Mouse (Mus musculus): ENCODE results near the gene Rps6kc1.

- TF ChIP-seq POLR2A (IDR thresholded peaks at IDR 0.05; ENCODE audit: extremely low read depth, insufficient read depth, low read length) (no peak), CTCF (IDR thresholded peaks at IDR 0.05; ENCODE audit: low read depth, low read length) (no peak)
These were observed 183.4 kb downstream of the Rps6kc1 start for GRCm38 (mm10) chr1:190728111-190728651.

All from liver, adult 2 months (tissue).